Mouse (Mus musculus): ENCODE measurements around the gene Galnt3. TPM values are rescaled to one million over a fixed set of nuclear protein-coding genes. Genes with fewer than 3 reads are reported as not detected.

Gene Galnt3
- total RNA-seq, 1 experiment from 2014 or later: 1.5 TPM

DNA sequence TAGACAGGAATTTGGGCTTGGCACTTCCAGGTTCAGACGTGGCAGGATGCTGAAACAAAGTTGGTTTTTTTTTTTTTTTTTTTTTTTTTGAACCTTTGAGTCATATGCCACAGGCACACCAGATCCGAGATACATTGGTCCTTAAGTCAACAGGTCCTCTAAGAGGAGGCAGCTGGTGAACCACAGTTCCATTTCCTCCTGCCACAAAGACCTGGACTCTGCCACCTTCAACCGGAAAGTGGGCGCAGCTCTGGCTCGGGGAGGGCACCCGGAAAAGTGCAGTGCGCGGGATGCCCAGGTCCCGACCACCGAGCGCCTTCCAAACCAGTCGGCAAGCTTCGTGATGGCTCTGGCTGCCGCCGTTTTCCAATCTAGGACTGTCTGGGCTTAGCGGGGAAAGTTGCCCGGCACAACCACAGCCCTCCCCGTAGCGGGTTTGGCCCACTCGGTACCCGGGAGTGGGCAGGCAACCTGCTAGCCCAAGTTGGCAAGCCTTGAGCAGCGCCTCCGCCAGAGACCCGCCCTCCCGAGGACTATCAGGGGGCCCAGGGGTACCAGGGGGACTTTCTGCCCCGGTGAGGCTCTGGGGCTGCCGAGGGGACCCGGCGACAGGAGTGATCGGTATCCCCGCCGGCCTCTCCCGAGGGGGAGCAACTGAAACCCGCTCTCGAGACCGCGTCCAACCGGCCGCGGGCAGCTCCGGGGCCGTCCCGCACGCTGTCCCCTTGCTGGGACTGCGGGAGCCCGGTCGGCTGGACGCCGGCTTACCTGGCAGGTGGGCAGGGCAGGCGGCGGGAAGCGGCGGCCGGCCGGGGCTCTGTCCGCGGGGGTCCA is 821 bp downstream of the Galnt3 start:
- 0 out of 2 replicates have a peak, but pooled peaks have one; percentile 9 for ATAC-seq (ENCODE audit: extremely low read depth, insufficient number of reproducible peaks, low FRiP score, poor library complexity, severe bottlenecking)

DNA sequence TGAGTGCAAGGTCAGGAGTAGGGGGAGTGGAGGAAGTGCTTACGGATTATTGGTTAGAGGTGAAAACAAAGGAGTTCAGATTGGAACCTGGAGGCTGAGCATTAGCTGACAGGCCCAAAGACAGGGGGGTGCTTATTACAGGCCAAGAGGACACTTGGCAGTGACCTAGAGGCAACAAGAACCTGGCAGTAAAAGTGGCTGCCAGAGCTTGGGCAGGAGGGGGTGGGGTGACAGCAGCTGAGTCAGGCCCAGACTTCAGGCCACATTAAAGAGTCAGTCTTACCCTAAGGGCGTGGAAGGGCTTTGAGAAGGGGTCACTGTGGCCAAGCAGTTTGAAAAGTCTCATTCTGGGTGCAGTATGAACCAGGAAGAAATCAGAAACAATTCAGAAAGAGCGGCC is 7.1 kb downstream of the Galnt3 start:
- no peak for ATAC-seq (ENCODE audit: extremely low read depth, insufficient number of reproducible peaks, low FRiP score, poor library complexity, severe bottlenecking)

DNA sequence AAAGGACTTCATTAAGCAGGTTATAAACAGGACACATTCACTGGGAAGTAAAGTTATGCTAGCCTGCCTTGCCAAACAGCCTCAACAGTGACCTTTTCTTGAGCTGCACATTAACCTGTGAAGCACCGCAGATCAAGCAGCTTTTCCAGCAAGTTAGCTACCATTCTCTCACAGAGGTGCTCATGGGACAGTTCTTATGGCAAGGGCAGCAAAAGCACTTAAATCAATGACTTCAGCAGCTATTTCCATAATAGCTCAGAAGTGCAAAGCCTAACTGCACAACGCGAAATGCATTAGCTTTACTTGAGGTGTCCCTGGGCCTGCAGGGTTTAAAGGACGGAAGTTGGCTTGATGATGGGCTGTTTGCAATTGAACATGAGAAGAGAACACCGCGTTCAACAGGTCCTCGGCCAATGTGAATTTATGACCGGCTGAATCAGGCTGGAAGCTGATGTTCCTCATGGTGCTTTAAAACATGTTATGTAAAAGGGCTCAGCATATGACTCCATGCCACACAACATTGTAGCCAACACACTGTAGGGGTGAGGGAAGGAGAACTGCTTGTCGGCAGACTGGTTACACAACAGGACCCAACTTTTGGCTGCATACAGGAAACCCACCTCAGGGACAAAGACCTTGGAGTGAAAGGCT is 16.8 kb downstream of the Galnt3 start:
- ATAC-seq (ENCODE audit: extremely low read depth, insufficient number of reproducible peaks, low FRiP score, poor library complexity, severe bottlenecking): no peak

- no peak for ATAC-seq (ENCODE audit: extremely low read depth, insufficient number of reproducible peaks, low FRiP score, poor library complexity, severe bottlenecking)
These were observed 20.9 kb downstream of the Galnt3 start for GRCm38 (mm10) chr2:66103740-66104436.

DNA sequence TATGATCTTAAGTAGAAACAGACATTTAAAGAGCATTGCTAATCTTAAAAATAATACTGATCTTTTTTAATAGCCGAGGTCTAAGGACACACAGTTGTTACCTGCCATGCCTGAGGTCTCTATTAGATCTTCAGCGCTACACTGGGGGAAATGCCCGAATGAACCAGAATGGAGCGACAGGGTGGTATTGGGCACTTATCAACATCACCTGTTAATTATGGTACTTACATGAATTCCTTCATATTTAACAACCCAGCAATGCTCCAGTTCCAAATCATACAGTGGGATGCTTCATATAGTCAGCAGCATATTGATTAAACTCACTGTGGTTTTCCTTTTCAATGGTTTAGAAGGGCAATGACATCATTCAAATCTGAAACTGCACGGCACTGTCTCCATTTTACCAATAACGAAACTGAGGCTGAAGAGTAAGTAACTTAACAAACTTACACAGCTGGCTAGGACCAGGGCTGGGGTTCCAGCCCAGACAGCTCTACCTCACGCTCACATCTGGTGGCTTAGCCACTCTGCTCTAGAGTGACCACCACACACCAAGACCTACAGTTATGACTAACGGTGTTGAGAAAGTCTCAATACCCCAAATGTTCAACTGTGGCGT is 23.0 kb downstream of the Galnt3 start:
- ATAC-seq (ENCODE audit: extremely low read depth, insufficient number of reproducible peaks, low FRiP score, poor library complexity, severe bottlenecking): no peak

GRCm38 (mm10) chr2:66100671-66101351 is 24.0 kb downstream of the Galnt3 start:
- no peak for ATAC-seq (ENCODE audit: extremely low read depth, insufficient number of reproducible peaks, low FRiP score, poor library complexity, severe bottlenecking)

DNA sequence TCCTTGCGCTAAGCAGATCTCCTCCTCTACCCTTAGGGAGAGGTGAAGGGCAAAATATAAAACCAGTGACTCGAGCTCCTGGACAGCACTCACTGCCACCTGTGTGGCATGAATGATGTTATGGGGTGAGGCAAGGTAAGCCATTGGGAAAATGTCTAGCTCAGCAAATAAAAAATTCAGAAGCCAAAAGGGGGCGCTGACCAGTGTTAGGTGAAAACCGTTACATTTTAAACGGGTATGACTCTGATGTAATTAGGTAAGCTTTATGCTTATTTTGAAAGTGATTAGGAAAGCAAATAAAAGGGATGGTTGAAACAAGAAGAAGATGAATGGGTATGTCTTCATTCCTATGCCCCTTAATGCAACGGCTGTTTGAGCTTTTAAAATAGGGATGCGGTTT is 24.6 kb downstream of the Galnt3 start:
- ATAC-seq (ENCODE audit: extremely low read depth, insufficient number of reproducible peaks, low FRiP score, poor library complexity, severe bottlenecking): no peak

- no peak for ATAC-seq (ENCODE audit: extremely low read depth, insufficient number of reproducible peaks, low FRiP score, poor library complexity, severe bottlenecking)
These were observed 30.1 kb downstream of the Galnt3 start for GRCm38 (mm10) chr2:66094622-66095181.

GRCm38 (mm10) chr2:66091296-66091695 is 33.5 kb downstream of the Galnt3 start:
- ATAC-seq (ENCODE audit: extremely low read depth, insufficient number of reproducible peaks, low FRiP score, poor library complexity, severe bottlenecking): no peak

GRCm38 (mm10) chr2:66081876-66082275 is 42.9 kb downstream of the Galnt3 start:
- no peak for ATAC-seq (ENCODE audit: extremely low read depth, insufficient number of reproducible peaks, low FRiP score, poor library complexity, severe bottlenecking)

GRCm38 (mm10) chr2:66080731-66081130 is 44.1 kb downstream of the Galnt3 start:
- no peak for ATAC-seq (ENCODE audit: extremely low read depth, insufficient number of reproducible peaks, low FRiP score, poor library complexity, severe bottlenecking)

DNA sequence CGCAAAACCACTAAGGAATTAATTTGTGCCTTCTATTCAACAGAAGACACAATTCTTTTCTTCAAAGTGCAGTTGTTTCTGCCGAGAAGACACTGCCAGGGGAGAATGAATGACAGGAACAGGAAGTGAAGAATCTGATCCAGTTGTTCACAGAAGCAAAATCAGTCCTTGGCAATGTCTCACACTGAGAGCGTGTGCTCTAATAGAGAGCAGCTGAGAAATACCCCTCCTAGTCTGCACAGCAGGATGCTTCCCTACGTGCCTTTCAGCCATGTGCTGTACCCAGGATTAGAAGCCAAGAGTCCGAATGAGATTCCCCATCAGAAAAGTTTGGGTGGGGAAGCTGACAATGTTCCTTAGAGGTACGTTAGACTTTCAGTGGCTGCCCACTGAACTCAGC is 55.3 kb downstream of the Galnt3 start:
- no peak for ATAC-seq (ENCODE audit: extremely low read depth, insufficient number of reproducible peaks, low FRiP score, poor library complexity, severe bottlenecking)

DNA sequence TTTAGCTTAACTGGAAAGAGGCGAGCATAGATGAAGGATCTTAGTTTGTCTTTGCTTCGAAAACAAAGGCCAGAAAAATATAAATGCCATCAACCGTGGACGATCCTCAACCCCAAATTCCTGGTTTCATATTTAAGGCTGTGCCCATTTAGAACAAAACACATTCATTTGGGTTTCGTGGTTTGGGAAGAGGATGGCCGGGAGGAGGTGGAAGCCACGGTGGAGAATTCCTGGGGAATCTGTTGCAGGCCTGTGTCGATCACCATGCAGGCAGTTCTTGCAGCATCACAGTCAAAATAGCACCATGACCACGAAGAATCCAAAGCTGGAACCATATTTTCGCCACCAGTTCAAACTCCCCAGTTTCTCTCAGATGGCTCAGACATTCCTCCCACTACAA is 61.5 kb downstream of the Galnt3 start:
- ATAC-seq (ENCODE audit: extremely low read depth, insufficient number of reproducible peaks, low FRiP score, poor library complexity, severe bottlenecking): no peak

GRCm38 (mm10) chr2:66044405-66045089 is 80.2 kb downstream of the Galnt3 start:
- no peak for ATAC-seq (ENCODE audit: extremely low read depth, insufficient number of reproducible peaks, low FRiP score, poor library complexity, severe bottlenecking)

- ATAC-seq (ENCODE audit: extremely low read depth, insufficient number of reproducible peaks, low FRiP score, poor library complexity, severe bottlenecking): no peak
These were observed 81.1 kb downstream of the Galnt3 start for GRCm38 (mm10) chr2:66043441-66044404.

DNA sequence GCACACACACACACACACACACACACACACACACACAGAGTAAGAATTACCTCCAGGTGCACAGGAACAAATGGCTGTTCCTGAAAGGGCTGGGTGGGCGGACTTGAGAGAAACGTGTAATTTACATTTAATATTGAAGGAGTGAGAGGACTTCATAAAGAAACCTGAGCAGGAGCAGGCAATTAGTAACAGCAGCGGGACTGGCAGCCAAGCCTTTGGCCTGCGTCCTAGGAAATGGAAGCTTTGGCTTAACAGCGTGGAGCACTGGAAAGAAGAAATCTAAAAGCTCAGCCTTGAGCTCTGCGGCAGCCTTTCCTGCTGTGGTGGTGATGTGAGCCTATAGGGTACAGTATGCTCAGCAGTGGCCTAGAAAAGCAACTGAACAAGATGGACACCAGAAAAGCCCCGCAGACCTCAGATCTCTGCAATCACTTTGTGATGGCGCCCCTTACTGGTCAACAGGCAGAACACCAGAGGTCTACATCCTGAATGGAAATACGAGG is 82.8 kb downstream of the Galnt3 start:
- no peak for ATAC-seq (ENCODE audit: extremely low read depth, insufficient number of reproducible peaks, low FRiP score, poor library complexity, severe bottlenecking)

Measured in neutrophil, adult 5-6 weeks (primary cell).